Mouse (Mus musculus) T-helper 2 cell (primary cell): ENCODE measurements around the gene Rassf6.
"Not testable (repeated sequence)": the region's sequence is repeated elsewhere in the genome, so short reads cannot be mapped to it uniquely, and the experiment has no call there.

ENCODE experiments used
- in situ Hi-C: fragments of 300-600 bp; cut with MboI, MseI; formaldehyde crosslinking; loops from one replicate; pipeline ENCODE4 v1.15.1; 2025; ENCODE audit warnings: high pct_unique_total_duplicates

The Rassf6 gene

GRCm38 (mm10) chr5:90624708-90625425 lies 15.6 kb downstream of the Rassf6 start:
- in situ Hi-C loops, result no loop called here

- in situ Hi-C loops, result no loop called here
These were observed 17.2 kb downstream of the Rassf6 start for GRCm38 (mm10) chr5:90623209-90623608.

- in situ Hi-C loops, result no loop called here
These were observed 18.7 kb downstream of the Rassf6 start for GRCm38 (mm10) chr5:90621726-90622125.

- in situ Hi-C loops, result no loop called here
These were observed 19.1 kb downstream of the Rassf6 start for GRCm38 (mm10) chr5:90621316-90621715.

GRCm38 (mm10) chr5:90617859-90618258 lies 22.6 kb downstream of the Rassf6 start:
- in situ Hi-C loops, result no loop called here

GRCm38 (mm10) chr5:90612751-90613150 lies 27.7 kb downstream of the Rassf6 start:
- in situ Hi-C loops, result not testable (repeated sequence)

GRCm38 (mm10) chr5:90611996-90612611 lies 28.4 kb downstream of the Rassf6 start:
- in situ Hi-C loops, result no loop called here

- in situ Hi-C loops, result no loop called here
These were observed 29.1 kb downstream of the Rassf6 start for GRCm38 (mm10) chr5:90611388-90611787.

- in situ Hi-C loops, result no loop called here
These were observed 31.6 kb downstream of the Rassf6 start for GRCm38 (mm10) chr5:90608906-90609305.

- in situ Hi-C loops, result loop anchor here (5.0 kb wide), 1 partner anchor 49 kb away; no protein-coding TSS in a partner anchor
These were observed 37.0 kb downstream of the Rassf6 start for GRCm38 (mm10) chr5:90603407-90603923.

- in situ Hi-C loops, result loop anchor here (5.0 kb wide), 1 partner anchor 51 kb away; no protein-coding TSS in a partner anchor
These were observed 39.0 kb downstream of the Rassf6 start for GRCm38 (mm10) chr5:90601469-90601868.

GRCm38 (mm10) chr5:90596155-90596554 lies 44.3 kb downstream of the Rassf6 start:
- in situ Hi-C loops, result no loop called here

GRCm38 (mm10) chr5:90594945-90595344 lies 45.5 kb downstream of the Rassf6 start:
- in situ Hi-C loops, result no loop called here

GRCm38 (mm10) chr5:90591936-90592335 lies 48.5 kb downstream of the Rassf6 start:
- in situ Hi-C loops, result no loop called here

- in situ Hi-C loops, result no loop called here
These were observed 49.8 kb downstream of the Rassf6 start for GRCm38 (mm10) chr5:90590676-90591075.

- in situ Hi-C loops, result no loop called here
These were observed 51.5 kb downstream of the Rassf6 start for GRCm38 (mm10) chr5:90588708-90589595.

- in situ Hi-C loops, result no loop called here
These were observed 52.4 kb downstream of the Rassf6 start for GRCm38 (mm10) chr5:90588104-90588503.

- in situ Hi-C loops, result no loop called here
These were observed 53.9 kb downstream of the Rassf6 start for GRCm38 (mm10) chr5:90586511-90586910.

GRCm38 (mm10) chr5:90584799-90585198 lies 55.7 kb downstream of the Rassf6 start:
- in situ Hi-C loops, result no loop called here

- in situ Hi-C loops, result no loop called here
These were observed 58.3 kb downstream of the Rassf6 start for GRCm38 (mm10) chr5:90582179-90582578.

GRCm38 (mm10) chr5:90579556-90579955 lies 60.9 kb downstream of the Rassf6 start:
- in situ Hi-C loops, result no loop called here

- in situ Hi-C loops, result no loop called here
These were observed 62.7 kb downstream of the Rassf6 start for GRCm38 (mm10) chr5:90577751-90578150.
